Mouse (Mus musculus) kidney, postnatal 4 days (tissue): Measurements from ENCODE around the gene Chd4.
"Not testable (repeated sequence)": the region's sequence is repeated elsewhere in the genome, so short reads cannot be mapped to it uniquely, and the experiment has no call there.

Experiments
- DNase-seq, 2 experiments: peaks; one replicate each; pipeline ENCODE4 v3.0.0; 2021; ENCODE audit warnings: mixed read lengths in 2 of 2

The Chd4 gene

GRCm38 (mm10) chr6:125162615-125163305 is 67.0 kb downstream of the Chd4 start:
- not testable (repeated sequence) for DNase-seq

- peak in 1 of 2 experiments; percentile 57 for DNase-seq
These were observed 68.2 kb downstream of the Chd4 start for GRCm38 (mm10) chr6:125163801-125164657.

GRCm38 (mm10) chr6:125164672-125165327 is 69.0 kb downstream of the Chd4 start:
- DNase-seq: peak; percentile 76 to 88

- peak; percentile 97 to 98 for DNase-seq
These were observed 69.6 kb downstream of the Chd4 start for GRCm38 (mm10) chr6:125165328-125165891.

- peak; percentile 71 to 82 for DNase-seq
These were observed 70.4 kb downstream of the Chd4 start, which contains the start of gene Gapdh for GRCm38 (mm10) chr6:125166051-125166751. Gapdh (minus strand) TSS chr6:125166467.

- DNase-seq: peak in 1 of 2 experiments; percentile 40
These were observed 71.3 kb downstream of the Chd4 start for GRCm38 (mm10) chr6:125166861-125167650.

GRCm38 (mm10) chr6:125168086-125168485 is 72.3 kb downstream of the Chd4 start:
- no peak for DNase-seq

- DNase-seq: no peak
These were observed 74.4 kb downstream of the Chd4 start for GRCm38 (mm10) chr6:125170194-125170593.

- DNase-seq: no peak
These were observed 76.7 kb downstream of the Chd4 start for GRCm38 (mm10) chr6:125172474-125172873.

GRCm38 (mm10) chr6:125173256-125173655 is 77.5 kb downstream of the Chd4 start:
- DNase-seq: no peak

- DNase-seq: no peak
These were observed 79.7 kb downstream of the Chd4 start for GRCm38 (mm10) chr6:125175469-125175868.

GRCm38 (mm10) chr6:125179601-125180000 is 83.8 kb downstream of the Chd4 start:
- no peak for DNase-seq
